Mouse (Mus musculus) NIH3T3 (cell line): ENCODE measurements around the gene Rfx2.

Experiments used
- DNase-seq: peaks from one replicate; pipeline ENCODE4 v3.0.0-alpha.2; 2012; ENCODE audit warnings: low read depth

The Rfx2 gene

GRCm38 (mm10) chr17:56780291-56780978 is 50.4 kb downstream of the Rfx2 start:
- DNase-seq, result no peak

GRCm38 (mm10) chr17:56778779-56779362 is 51.9 kb downstream of the Rfx2 start:
- DNase-seq, result no peak

GRCm38 (mm10) chr17:56777568-56777967 is 53.2 kb downstream of the Rfx2 start:
- no peak for DNase-seq

GRCm38 (mm10) chr17:56769950-56770349 is 60.9 kb downstream of the Rfx2 start, which contains the start of gene Prr22:
Gene Prr22, plus strand, starts transcription at chr17:56770250.
- no peak for DNase-seq

- DNase-seq, result no peak
These were observed 61.9 kb downstream of the Rfx2 start for GRCm38 (mm10) chr17:56768941-56769340.

GRCm38 (mm10) chr17:56767531-56768135 is 63.2 kb downstream of the Rfx2 start:
- no peak for DNase-seq

GRCm38 (mm10) chr17:56766631-56767405 is 64.0 kb downstream of the Rfx2 start:
- DNase-seq, result no peak

GRCm38 (mm10) chr17:56765431-56765830 is 65.4 kb downstream of the Rfx2 start:
- DNase-seq, result no peak

GRCm38 (mm10) chr17:56764474-56765354 is 66.1 kb downstream of the Rfx2 start, which contains the start of gene Dus3l:
Gene Dus3l, plus strand, starts transcription at chr17:56764757.
- DNase-seq, result peak; percentile 95

- no peak for DNase-seq
These were observed 67.0 kb downstream of the Rfx2 start for GRCm38 (mm10) chr17:56763741-56764250.

- peak; percentile 80 for DNase-seq
These were observed 67.8 kb downstream of the Rfx2 start for GRCm38 (mm10) chr17:56762769-56763731.

GRCm38 (mm10) chr17:56761991-56762410 is 68.8 kb downstream of the Rfx2 start:
- DNase-seq, result peak; percentile 93

GRCm38 (mm10) chr17:56761077-56761476 is 69.7 kb downstream of the Rfx2 start:
- DNase-seq, result no peak

GRCm38 (mm10) chr17:56759261-56759660 is 71.6 kb downstream of the Rfx2 start:
- no peak for DNase-seq

- DNase-seq, result peak; percentile 68
These were observed 72.7 kb downstream of the Rfx2 start for GRCm38 (mm10) chr17:56758132-56758531.

- DNase-seq, result no peak
These were observed 73.2 kb downstream of the Rfx2 start, which contains the start of gene Nrtn for GRCm38 (mm10) chr17:56757416-56758123. Gene Nrtn, minus strand, starts transcription at chr17:56757530.

GRCm38 (mm10) chr17:56756703-56757399 is 74.0 kb downstream of the Rfx2 start:
- DNase-seq, result no peak
